Mouse (Mus musculus) right cerebral cortex, postnatal 14 days (tissue): ENCODE data around the gene Slfn9.
"Not testable (repeated sequence)": the region's sequence is repeated elsewhere in the genome, so short reads cannot be mapped to it uniquely, and the experiment has no call there.

Experiments
- DNase-seq: peaks from one replicate; pipeline ENCODE4 v3.0.0; 2022

The Slfn9 gene

GRCm38 (mm10) chr11:82954631-82955030, 37.0 kb downstream of the Slfn9 start:
- no peak for DNase-seq

- no peak for DNase-seq
Observed at GRCm38 (mm10) chr11:82952612-82953542, 38.8 kb downstream of the Slfn9 start.

GRCm38 (mm10) chr11:82951865-82952611, 39.6 kb downstream of the Slfn9 start:
- no peak for DNase-seq

GRCm38 (mm10) chr11:82950736-82951481, 40.7 kb downstream of the Slfn9 start, which contains the start of gene Slfn5:
Gene Slfn5 (plus strand): TSS chr11:82951349.
- DNase-seq, result no peak

GRCm38 (mm10) chr11:82949036-82949435, 42.6 kb downstream of the Slfn9 start:
- no peak for DNase-seq

GRCm38 (mm10) chr11:82947457-82947856, 44.2 kb downstream of the Slfn9 start:
- no peak for DNase-seq

- no peak for DNase-seq
Observed at GRCm38 (mm10) chr11:82945636-82946035, 46.0 kb downstream of the Slfn9 start.

GRCm38 (mm10) chr11:82943336-82943735, 48.3 kb downstream of the Slfn9 start:
- DNase-seq, result no peak

GRCm38 (mm10) chr11:82933186-82933585, 58.4 kb downstream of the Slfn9 start:
- no peak for DNase-seq

GRCm38 (mm10) chr11:82931671-82932450, 59.8 kb downstream of the Slfn9 start:
- DNase-seq, result not testable (repeated sequence)

- not testable (repeated sequence) for DNase-seq
Observed at GRCm38 (mm10) chr11:82931161-82931560, 60.5 kb downstream of the Slfn9 start.

- not testable (repeated sequence) for DNase-seq
Observed at GRCm38 (mm10) chr11:82930391-82930955, 61.2 kb downstream of the Slfn9 start.

- no peak for DNase-seq
Observed at GRCm38 (mm10) chr11:82929633-82929950, 62.0 kb downstream of the Slfn9 start.

- DNase-seq, result no peak
Observed at GRCm38 (mm10) chr11:82928897-82929632, 62.6 kb downstream of the Slfn9 start.
